Mouse (Mus musculus): ENCODE results near the gene Ppp2r1b.

Ppp2r1b gene

DNA sequence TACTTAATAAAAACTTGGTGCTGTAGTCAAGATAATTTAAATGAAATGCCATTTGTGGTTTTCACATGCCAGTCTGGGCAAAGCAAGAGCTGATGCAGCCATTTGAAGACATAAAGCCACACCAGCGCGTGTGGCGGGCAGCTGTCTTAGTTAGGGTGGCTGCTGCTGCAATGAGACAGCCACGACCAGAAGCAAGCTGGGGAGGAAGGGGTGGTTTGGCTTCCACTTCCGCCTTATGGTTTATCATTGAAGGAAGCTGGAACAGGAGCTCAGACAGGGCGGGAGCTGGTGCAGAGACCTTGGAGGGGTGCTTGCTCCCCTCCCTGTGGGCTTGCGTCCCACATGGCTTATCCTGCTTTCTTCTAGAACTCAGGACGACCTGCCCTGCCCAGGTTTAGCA, 20.7 kb downstream of the Ppp2r1b start:
- DNase-seq (ENCODE audit: low read depth, low spot score) = no peak

DNA sequence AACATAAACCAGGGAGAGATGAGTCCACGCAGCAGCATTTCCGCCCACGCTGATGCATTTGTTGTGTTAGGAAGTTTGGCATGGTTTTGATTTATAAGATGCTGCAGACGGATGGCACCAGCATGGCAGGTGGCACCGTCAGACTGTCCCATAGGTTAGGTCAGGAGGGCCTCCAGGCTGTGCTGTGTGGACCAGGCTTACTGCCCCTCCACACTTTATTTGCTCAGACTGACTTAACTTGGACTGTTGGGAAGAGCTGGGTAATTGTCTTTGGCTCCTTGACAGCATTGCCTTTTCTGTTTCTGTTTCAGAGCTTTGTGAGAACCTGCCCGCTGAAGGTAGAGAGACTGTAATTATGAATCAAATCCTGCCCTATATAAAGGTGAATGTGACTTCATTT, 21.9 kb downstream of the Ppp2r1b start:
- no peak for DNase-seq (ENCODE audit: low read depth, low spot score)

GRCm38 (mm10) chr9:50868182-50868581, 23.1 kb downstream of the Ppp2r1b start:
- no peak for DNase-seq (ENCODE audit: low read depth, low spot score)

DNA sequence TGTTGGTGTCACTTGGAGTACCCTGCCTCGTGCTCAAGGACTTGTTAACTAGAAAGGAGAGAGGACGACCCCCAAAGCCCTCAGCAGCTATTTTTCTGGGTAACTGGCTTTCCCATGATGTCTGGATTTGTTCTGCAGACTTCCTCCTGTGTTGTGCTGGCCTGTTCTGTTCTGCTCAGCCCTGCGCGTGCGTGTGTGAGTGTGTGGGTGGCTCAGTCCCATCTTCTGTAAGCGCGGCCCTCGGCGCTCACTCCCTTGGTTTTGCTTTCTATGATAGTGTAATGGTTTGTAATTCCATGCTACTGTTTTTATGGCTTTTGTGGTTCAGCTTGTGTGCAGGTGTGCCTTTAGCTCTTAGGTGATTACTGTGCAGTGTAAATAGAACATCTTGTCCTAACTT, 28.1 kb downstream of the Ppp2r1b start:
- DNase-seq (ENCODE audit: low read depth, low spot score) = no peak

GRCm38 (mm10) chr9:50874031-50874430, 28.9 kb downstream of the Ppp2r1b start:
- no peak for DNase-seq (ENCODE audit: low read depth, low spot score)

DNA sequence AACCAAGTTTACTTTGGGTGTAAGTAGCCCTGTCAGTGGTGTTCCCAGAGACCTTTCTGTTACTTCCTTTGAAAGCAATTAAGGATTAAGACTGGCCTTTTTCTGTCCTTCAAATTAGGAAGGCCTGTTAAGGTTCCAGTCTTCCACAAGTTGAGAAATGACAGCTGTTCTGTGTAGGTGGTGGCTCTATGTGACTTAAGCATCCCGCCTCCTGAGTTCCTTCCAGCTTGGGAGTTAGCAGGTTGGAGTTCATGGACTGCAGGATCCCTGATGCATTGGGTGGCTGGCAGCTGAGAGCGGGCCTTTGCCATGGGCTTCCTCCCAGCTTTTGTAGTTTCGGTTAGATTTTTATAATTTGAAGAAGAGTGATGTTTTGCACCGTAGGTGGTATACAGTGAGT, 30.4 kb downstream of the Ppp2r1b start:
- no peak for DNase-seq (ENCODE audit: low read depth, low spot score)

DNA sequence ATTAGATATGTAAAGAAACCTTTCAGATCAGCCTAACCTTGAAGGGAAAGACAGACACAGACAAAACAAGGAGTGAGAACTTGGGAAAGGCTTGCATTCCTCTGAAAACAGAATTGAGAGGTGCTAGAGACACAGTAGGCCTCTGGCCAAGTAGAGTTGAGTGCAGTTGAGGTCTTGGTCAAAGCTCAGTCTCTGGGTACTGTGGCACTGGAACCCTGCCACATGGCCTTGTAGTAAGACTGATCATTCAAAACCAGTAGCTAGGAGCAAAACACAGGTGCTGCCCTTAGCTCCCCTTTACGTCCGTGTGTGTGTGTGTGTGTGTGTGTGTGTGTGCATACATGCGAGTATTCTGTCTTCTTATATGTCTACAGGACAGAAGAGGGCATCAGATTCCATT, 31.2 kb downstream of the Ppp2r1b start:
- no peak for DNase-seq (ENCODE audit: low read depth, low spot score)

DNA sequence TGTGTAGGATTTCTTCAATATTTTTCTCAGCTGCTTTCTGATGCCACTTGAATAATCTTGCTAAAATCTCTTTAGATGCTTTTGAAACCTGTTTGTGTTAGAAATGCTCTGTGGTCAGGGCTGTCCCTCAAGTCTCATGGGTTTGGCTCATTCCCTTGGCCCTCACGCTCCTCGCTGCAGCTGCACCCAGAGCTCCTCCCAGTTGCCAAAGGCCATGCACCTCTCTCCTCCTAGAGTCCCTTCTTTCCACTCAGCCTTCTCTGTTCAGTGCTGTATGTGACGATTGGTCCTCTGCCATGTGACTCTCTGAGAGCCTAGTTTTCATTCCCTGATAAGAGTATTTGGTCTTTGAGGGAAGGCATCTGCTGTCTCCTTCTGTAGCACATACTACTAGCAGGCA, 32.3 kb downstream of the Ppp2r1b start:
- DNase-seq (ENCODE audit: low read depth, low spot score) = no peak

DNA sequence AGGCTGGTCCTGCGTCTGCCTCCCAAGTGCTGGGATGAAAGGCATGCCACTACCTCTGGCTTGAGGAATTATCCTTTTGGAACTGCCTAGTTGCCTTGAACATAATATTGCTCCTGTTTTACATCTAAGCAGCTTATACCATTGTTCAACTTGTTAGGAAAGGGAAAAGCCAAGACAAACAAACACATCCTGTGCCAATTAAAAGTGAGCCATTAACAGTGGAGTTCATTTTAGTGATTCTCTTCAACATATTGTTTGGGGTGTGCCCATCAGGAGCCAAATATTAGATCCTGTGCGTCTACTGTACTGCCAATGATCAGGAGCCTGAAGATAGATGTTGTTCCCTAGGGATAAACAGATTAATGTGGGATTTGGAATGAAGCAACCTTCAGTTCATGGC, 37.1 kb downstream of the Ppp2r1b start:
- no peak for DNase-seq (ENCODE audit: low read depth, low spot score)

DNA sequence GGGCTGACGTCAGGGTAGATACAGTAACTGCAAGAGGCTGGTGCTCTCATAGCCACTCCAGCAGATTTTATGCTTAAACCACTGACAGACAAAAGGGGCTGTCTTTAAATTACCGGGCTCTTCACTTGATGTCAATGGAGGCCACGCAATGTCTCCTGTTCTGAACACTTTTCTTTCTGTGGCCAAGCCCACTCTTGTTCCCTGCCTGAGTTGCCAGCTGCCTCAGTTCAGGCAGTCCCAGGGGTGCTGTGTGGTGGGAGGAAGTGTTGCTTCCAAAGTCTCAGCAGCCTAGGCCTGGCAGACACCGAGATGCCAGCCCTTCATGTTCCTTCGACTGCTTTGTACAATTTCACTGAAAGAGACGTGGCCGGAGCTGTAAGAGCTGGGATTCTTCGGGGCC, 39.0 kb downstream of the Ppp2r1b start:
- DNase-seq (ENCODE audit: low read depth, low spot score) = no peak

- no peak for DNase-seq (ENCODE audit: low read depth, low spot score)
Measured at GRCm38 (mm10) chr9:50884741-50885599, 39.9 kb downstream of the Ppp2r1b start.

DNA sequence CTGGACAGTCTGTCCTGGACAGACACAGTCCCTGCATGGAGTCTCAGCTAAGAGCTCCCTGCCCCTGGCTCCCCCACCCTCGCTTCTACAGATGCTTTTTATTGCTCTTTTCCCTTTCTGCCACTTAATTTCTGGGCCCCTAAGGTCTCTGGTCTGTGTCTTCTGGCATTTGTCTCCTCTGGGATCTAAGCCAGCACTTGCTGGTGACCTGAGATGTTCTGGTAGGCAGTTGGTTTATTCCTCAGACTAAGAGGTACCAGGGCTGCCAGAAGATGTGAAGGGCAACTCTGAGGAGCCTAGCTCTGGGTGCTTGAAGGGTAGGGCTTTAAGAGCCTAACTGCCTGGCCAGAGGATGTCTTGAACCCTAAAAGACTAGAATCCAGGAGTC, 40.5 kb downstream of the Ppp2r1b start:
- DNase-seq (ENCODE audit: low read depth, low spot score) = no peak

DNA sequence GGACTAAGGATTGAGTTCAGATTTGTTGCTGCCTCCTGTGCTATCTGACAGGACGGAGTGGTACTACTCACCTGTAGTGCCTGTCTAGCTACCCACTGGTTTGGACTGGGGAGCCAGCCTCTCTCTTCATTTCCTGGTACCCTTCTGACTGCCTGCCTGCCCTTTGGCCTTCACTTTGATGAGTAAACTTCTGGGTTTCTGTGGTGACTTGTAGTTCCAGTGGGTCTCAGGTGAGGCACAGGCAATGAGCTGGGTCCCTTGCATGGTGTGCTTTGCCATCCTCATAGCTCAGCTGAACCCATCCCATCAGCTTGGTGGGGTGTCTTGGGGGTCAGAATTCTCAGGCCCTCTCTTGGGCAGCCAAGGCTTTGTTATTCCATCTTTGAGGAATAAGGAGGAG, 41.8 kb downstream of the Ppp2r1b start:
- no peak for DNase-seq (ENCODE audit: low read depth, low spot score)

DNA sequence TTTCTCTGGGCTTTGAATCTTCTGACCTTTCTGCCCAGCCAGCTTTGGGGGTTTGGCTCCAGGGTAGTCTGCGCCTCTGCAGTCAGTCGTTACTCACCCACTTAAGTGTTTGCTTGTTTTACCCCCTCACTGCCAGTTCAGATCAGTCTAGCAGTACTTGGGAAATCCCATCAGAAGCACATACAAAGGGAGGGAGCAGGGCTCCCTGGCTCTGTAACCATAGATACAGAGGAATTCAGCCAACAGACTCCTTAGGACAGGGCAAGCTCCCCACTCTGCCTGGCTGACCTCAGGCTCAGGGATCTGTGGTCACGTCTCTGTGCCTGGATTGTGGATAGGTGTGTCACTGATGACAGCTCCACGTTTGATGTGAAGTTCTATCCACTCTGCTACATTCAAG, 42.2 kb downstream of the Ppp2r1b start:
- DNase-seq (ENCODE audit: low read depth, low spot score) = no peak

- no peak for DNase-seq (ENCODE audit: low read depth, low spot score)
Measured at GRCm38 (mm10) chr9:50889211-50889610, 44.1 kb downstream of the Ppp2r1b start.

GRCm38 (mm10) chr9:50889964-50890363, 44.9 kb downstream of the Ppp2r1b start:
- DNase-seq (ENCODE audit: low read depth, low spot score) = no peak

DNA sequence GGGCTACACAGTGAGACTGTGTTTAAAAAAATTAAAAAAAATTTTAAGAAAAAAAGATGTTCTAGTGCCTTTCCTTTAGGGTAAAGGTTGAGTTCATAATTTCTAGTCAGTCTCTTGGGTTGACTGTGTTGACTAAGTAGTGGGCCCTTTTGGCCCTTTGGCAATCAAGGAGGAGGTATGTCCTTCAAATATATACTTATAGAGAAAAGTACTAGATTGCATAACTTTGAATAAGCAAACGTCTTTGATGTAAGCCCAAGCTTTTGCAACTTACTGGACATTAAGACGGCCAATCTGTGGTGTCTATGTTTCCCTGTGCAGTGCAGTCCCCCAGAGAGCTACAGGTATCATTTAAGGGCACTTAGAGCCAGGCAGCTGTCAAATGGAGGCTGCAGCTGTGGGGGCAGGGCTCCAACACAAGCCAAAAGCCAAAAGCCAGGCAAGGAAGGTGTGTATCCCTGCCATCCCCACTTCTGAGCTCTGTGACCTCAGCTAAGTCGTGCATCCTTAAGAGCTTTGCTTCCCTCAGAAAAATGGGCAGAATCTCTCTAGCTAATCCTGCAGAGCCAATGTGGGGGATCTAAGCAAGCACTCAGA, 45.5 kb downstream of the Ppp2r1b start:
- no peak for DNase-seq (ENCODE audit: low read depth, low spot score)

DNA sequence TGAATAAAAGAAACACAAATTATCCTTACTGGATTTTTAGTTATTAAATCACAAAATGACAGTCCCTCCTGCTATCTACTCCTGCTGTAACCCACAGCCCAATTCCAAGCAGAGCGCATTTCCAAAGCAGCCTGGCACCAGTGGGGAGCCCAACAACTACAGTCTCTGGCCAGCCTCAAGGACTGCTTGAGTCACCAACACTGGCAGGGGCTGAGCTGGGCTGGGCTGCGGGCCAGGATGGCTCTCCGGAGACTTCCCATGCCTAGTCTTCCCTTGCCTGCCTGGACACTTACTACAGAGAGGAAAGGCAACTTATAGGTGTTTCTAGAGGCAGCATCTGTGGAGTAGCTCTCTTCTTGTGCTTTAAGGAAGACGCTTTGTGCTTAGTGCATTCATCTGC, 48.6 kb downstream of the Ppp2r1b start:
- no peak for DNase-seq (ENCODE audit: low read depth, low spot score)

GRCm38 (mm10) chr9:50900026-50900920, 55.2 kb downstream of the Ppp2r1b start:
- DNase-seq (ENCODE audit: low read depth, low spot score) = no peak

- DNase-seq (ENCODE audit: low read depth, low spot score) = peak; percentile 37
Measured at GRCm38 (mm10) chr9:50904196-50904847, 59.2 kb downstream of the Ppp2r1b start.

- peak; percentile 16 for DNase-seq (ENCODE audit: low read depth, low spot score)
Measured at GRCm38 (mm10) chr9:50905321-50905720, 60.2 kb downstream of the Ppp2r1b start.
